Mouse (Mus musculus): ENCODE results near the gene A630095N17Rik.

Gene A630095N17Rik

GRCm38 (mm10) chr1:75231664-75232152, at the start of gene A630095N17Rik:
Gene A630095N17Rik, minus strand, starts transcription at chr1:75232102.
- no peak for DNase-seq

- DNase-seq = no peak
These were observed 46.3 kb upstream of the A630095N17Rik start, which contains the start of gene Resp18 for GRCm38 (mm10) chr1:75278228-75278627. Gene Resp18, minus strand, starts transcription at chr1:75278415.

GRCm38 (mm10) chr1:75277195-75278188, 45.6 kb upstream of the A630095N17Rik start:
- DNase-seq = peak; percentile 49

DNA sequence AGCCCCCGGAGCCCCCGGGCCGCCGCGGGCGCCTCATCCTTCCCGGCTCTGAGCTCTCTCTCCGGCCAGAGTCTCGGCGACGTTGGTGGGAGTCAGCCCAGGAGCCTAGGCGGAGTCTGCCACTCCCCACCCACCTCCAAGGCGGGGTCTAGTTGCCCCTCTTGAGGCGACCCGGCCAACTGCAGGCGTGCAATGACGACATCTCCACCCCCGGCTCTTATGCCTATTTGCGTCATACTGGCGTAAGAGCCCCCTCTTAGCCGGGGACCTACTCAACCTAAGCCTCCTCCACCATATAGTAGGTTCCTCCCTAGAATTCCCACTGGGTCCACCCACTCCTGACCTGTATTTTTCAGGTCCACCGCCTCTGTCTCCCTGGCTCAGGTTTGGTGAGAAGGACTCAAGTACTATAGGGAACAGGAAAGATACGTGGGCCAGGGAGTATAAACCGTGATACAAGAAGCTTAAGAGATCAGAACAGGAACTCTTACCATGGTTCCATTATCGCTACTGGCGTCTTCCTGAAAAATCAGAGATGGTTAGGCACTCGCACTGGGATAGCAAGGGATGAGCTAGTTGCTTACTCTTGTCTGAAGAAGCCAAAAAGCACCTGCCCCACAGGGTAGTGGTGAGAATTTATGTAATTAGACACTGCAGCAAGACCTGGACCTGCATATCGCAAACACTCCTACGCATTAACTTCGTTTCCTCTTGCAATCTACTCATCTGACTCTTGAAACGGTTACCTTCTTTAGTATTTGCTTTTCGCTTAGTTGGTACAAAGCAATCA, 32.4 kb upstream of the A630095N17Rik start, which contains the start of gene Ptprn:
Ptprn (minus strand) TSS at position 412 of the 790 bp plus-strand sequence.
- DNase-seq = no peak

- DNase-seq = peak; percentile 75
These were observed 31.4 kb upstream of the A630095N17Rik start for GRCm38 (mm10) chr1:75262969-75263951.

DNA sequence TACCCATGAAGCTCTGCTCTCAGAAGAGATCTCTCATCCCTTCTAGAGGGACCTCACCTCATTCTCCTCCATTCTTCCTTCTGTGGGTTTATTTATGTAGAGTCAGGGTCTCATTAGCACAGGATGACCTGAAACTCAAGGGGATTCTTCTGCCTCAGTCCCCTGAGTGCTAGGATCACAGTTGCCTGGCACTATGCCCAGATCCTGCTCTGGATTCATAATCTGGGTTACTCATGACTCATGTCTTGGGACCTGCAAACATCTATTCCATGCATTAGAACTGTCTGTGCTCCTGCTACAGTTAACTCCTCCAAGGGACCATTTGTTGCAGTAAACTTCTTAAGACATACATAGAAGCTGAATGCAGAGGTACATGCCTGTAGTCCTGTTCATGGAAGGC, 29.4 kb upstream of the A630095N17Rik start:
- DNase-seq = no peak

DNA sequence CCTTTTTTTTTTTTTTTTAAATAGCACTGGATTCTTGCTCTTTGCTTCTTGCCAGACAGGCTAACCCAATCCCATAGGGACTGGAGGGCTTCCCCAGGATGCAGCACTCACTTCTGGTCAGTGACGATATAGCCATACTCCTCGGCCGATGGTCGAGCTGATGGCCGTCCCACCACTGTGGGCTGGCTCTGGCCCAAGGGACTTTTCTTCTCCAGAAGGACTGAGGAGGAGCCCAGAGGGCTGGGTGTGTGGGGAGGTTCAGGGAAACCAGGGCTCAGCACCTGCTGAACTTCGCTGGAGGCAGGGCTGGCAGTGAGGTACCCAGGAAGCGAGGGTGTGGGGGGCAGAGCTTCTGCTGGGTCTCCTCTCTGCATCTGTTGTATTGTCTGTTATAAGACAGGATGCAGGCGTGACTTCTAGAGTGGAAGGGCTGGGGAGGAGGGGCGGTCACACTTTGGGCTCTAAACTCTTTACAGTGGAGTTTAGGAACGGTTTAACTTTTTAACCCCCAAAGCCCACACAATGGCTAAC, 23.7 kb upstream of the A630095N17Rik start:
- no peak for DNase-seq

- no peak for DNase-seq
These were observed 22.7 kb upstream of the A630095N17Rik start for GRCm38 (mm10) chr1:75254625-75255013.

- DNase-seq = peak; percentile 85
These were observed 22.1 kb upstream of the A630095N17Rik start for GRCm38 (mm10) chr1:75253849-75254624.

DNA sequence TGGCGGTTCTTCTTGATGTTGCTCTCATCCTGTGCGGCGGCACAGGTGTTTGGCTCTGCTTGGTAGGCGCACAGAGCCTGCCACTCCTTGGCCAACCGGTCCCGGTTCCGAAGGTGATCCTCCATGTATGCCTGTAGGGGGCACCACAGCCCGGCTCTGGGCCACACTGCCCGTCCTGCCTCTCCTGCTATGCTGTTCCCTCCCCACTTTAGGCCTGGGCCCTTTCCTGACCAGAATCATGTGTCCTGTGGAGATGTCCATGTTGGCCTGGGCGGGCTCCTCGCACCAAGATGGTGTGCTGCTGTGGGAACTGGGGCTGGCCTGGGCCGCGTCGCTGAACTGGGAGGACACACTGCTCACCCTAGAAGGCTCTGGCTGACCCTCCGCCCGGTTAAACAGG, 21.1 kb upstream of the A630095N17Rik start:
- DNase-seq = no peak

- DNase-seq = no peak
These were observed 20.4 kb upstream of the A630095N17Rik start for GRCm38 (mm10) chr1:75252308-75252707.

DNA sequence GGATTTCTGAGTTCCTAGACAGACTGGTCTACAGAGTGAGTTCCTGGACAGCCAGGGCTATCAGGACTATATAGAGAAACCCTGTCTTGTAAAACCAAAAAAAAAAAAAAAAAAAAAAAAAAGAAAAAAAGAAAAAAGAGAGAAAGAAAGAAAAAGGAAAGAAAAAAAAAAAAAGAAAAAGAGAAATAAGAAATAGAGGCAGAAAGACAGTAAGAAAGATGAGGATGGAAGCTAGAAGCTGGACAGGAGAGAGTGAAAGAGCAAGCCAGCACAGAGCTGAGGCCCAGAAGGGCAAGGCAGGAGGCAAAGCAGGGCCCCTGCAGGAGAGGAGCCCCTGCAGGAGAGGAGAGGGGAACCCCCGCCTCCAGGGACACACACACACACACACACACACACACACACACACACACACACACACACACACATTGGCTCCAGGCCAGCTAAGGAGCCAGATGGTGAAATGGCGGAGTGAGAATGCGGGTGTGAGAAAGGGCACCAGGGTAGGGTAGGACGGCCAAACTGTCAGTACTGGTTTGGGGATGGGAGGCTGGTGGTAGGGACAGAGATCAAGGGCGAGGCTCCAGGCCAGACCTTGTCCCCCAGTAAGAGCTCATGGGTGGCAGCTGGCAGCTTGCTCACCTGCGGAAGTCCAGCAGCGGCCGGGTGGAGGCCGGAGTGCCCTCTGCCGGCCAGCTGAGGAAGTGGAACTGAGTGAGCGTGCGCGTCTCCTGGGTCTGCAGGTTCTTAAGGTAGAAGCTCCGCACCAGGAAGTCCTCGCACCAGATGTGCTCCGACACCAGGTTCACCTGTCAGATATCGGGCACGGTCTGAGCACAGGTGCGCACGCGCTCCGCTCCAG, 19.4 kb upstream of the A630095N17Rik start:
- peak; percentile 87 for DNase-seq

GRCm38 (mm10) chr1:75250498-75250897, 18.6 kb upstream of the A630095N17Rik start:
- DNase-seq = no peak

DNA sequence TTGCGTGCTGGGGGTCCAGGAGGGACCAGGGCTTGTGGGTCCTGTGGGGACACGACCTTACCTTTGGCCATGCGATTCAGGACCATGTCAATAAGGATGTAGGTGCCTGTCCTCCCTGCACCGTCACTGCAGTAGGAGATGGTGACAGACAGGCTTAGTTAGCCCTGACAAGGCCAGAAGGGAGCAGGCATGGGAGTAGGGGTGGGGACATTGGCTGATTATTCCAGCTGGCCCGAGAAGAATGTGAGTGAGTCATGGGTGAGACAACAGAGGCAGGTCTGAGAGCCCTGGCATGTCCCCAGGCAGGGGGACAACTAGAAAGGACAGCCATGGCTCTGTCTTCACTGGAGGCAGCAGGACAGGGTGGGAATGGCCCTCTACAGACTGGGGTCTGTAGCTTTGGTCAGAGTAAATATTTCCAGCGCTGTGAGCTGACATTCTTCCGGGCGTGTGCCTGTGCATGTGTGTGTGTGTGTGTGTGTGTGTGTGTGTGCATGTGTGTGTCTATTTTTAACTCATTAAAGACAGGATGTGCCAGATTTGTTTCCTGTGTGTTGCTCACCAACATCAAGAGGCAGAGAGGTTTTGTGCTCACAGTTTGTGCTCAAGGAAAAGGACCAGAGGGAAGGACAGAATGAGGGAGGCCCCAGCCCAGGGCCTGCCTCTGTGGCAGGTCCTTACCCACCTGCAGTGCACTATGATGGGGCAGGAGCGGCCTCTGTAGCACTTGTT, 16.3 kb upstream of the A630095N17Rik start:
- no peak for DNase-seq

- DNase-seq = no peak
These were observed 15.4 kb upstream of the A630095N17Rik start for GRCm38 (mm10) chr1:75247071-75247930.

- DNase-seq = peak; percentile 41
These were observed 12.9 kb upstream of the A630095N17Rik start for GRCm38 (mm10) chr1:75244836-75245235.

- DNase-seq = no peak
These were observed 12.4 kb upstream of the A630095N17Rik start for GRCm38 (mm10) chr1:75244175-75244826.

Measured in liver (tissue).